Mouse (Mus musculus) brain, embryonic 14.5 days (tissue): ENCODE data around the gene Dlx3.

Experiments
- CTCF ChIP-seq: fragments of 200-500 bp; IDR thresholded peaks from 2 replicates; pipeline ENCODE4 v1.5.1; 2012; ENCODE audit warnings: inconsistent platforms, mild to moderate bottlenecking, moderate library complexity, borderline replicate concordance; ENCODE audit not compliant: insufficient read depth, insufficient read length; ENCODE audit errors: extremely low read depth
- POLR2A ChIP-seq: fragments of 200-500 bp; IDR thresholded peaks from 2 replicates; pipeline ENCODE4 v1.6.1; 2012; ENCODE audit warnings: mild to moderate bottlenecking, inconsistent platforms, borderline replicate concordance; ENCODE audit not compliant: poor library complexity, insufficient read depth, insufficient read length, severe bottlenecking; ENCODE audit errors: extremely low read depth

- TF ChIP-seq CTCF (no peak), POLR2A (no peak)
These were observed 49.5 kb upstream of the Dlx3 start for GRCm38 (mm10) chr11:95070140-95071107.
